Mouse (Mus musculus) ES-Bruce4 (cell line): Measurements from ENCODE around the gene Gp1bb.

Experiments used
- CTCF ChIP-seq: IDR thresholded peaks from one replicate; pipeline ENCODE4 v1.8.1; 2011; ENCODE audit warnings: low read depth, low read length
- EP300 ChIP-seq: IDR thresholded peaks from 2 replicates; pipeline ENCODE4 v1.6.1; 2011; ENCODE audit warnings: low read depth, low read length; ENCODE audit not compliant: insufficient read depth
- POLR2A ChIP-seq: IDR thresholded peaks from one replicate; pipeline ENCODE4 v1.8.1; 2011; ENCODE audit warnings: low read length; ENCODE audit not compliant: insufficient read depth

DNA sequence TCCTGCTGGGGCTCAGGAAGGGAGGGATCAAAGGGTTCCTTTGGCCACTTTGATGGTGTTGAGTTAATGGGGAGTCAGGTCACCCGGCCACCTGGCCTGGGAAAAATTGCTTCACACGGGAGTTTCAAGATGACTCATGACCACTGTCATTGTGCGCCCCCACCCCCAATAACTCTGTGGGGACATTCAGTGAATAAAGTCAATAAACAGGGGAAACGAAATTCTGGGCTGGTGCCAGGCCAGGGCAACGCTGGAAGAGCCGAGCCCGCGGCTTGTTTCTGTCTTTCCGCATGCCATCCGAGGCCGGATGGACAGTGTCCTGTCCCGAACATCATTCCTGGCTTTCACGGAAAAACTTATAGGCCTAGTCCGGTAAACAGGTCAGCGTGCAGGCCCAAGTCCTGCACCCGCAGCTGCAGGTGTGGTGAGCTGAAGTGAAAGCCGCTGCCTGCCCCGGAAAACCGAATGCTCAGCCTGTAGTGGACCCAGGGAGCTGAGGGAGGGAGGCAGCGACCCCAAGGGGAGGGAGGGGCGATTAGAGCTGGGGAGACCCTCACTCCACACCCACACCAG, 41.1 kb downstream of the Gp1bb start:
- no peak for TF ChIP-seq POLR2A
- TF ChIP-seq CTCF: no peak
- TF ChIP-seq EP300: no peak
